9 mouse cellular contexts compared by ENCODE assay signal in genomic region chr17:27513916-27514762, GRCm38 (mm10). TPM values are rescaled to one million over a fixed set of nuclear protein-coding genes. Genes with fewer than 3 reads are reported as not detected.
DNase-seq lines count a peak whose midpoint lies in the region; ATAC-seq and TF ChIP-seq lines count a peak whose summit lies in the region.
"Had no signal": no experiment of that assay in that cellular context is flagged by ENCODE, and none has a peak within 500 bp of the region (broad histone marks: within the 10 kb centered on the region; RNA-seq: fewer than 3 reads in every experiment).

No protein-coding gene starts in this region.

- no peak overlapping the region for H3K27ac ChIP-seq in liver, embryonic 14.5 days
- H3K27ac ChIP-seq: macrophage had no signal

- no peak overlapping the region for H3K9ac ChIP-seq in liver, embryonic 14.5 days (replicated peaks)

- H3K4me2 ChIP-seq in liver, embryonic 14.5 days (ENCODE audit: low read depth), result no peak overlapping the region

- peak; percentile 56 for DNase-seq in embryo, embryonic 10 days (ENCODE audit: low spot score)
- DNase-seq in embryo, embryonic 11 days, result no peak
- DNase-seq in right cerebral cortex, adult 18-20 months, result peak; percentile 37
- DNase-seq in right cerebral cortex, postnatal 4 days, result no peak
- no peak for DNase-seq in liver, embryonic 14.5 days (ENCODE audit: low read depth in 3 of 3, low spot score in 3 of 3)
- peak; percentile 68 for DNase-seq in thymus, postnatal 4 days
- no peak for DNase-seq in spleen, postnatal 14 days (ENCODE audit: low spot score in 2 of 2)
- no peak for DNase-seq in natural killer cell, adult 2 months (ENCODE audit: low spot score in 2 of 2)

- TF ChIP-seq EP300 in liver, embryonic 14.5 days (IDR thresholded peaks at IDR 0.05; ENCODE audit: low read depth), result no peak

- H3K9me3 ChIP-seq in liver, embryonic 14.5 days (ENCODE audit: control insufficient read depth, low read length), result no peaks in the 10 kb centered on the region

- H3K4me3 ChIP-seq in liver, embryonic 14.5 days (ENCODE audit: insufficient read depth in 1 of 2, low read depth in 2 of 2, low read length in 2 of 2), result no peak overlapping the region

- H3K36me3 ChIP-seq in liver, embryonic 14.5 days (replicated peaks; ENCODE audit: control insufficient read depth, insufficient read depth, low read depth), result no peaks in the 10 kb centered on the region

- peak; percentile 37 for TF ChIP-seq CTCF in liver, embryonic 14.5 days (IDR thresholded peaks at IDR 0.05; ENCODE audit: low read depth)

- ATAC-seq in liver, embryonic 14.5 days (ENCODE audit: insufficient read depth), result no peak

- peaks cover 58% of the 10 kb centered on the region for H3K27me3 ChIP-seq in liver, embryonic 14.5 days (ENCODE audit: control insufficient read depth, insufficient read depth, low read length)

- WGBS in liver, embryonic 14.5 days (ENCODE audit: insufficient replicate concordance), result 27% methylated on average over 27 of the region's 27 CpGs

- H3K4me1 ChIP-seq in liver, embryonic 14.5 days (replicated peaks; ENCODE audit: control insufficient read depth in 2 of 2, insufficient read depth in 2 of 2, low read length in 1 of 2), result no peaks in the 10 kb centered on the region

RNA-seq across cellular contexts. Expression of gene Grm4, which starts 7.1 kb away (rescaled TPM):
- polyA plus RNA-seq in liver, embryonic 14.5 days (2012; rRNA removed), result 0.01 and 0.04 TPM in 2 replicates
- not detected in 2 replicates for polyA plus RNA-seq in liver, embryonic 14.5 days (2014; fragmentation: Nextera tagmentation; extraction: Ambion mirVana)
- polyA plus RNA-seq: macrophage had no signal

RNA-seq across cellular contexts. Expression of gene Hmga1, which starts 42.2 kb away (rescaled TPM):
- polyA plus RNA-seq in liver, embryonic 14.5 days (2012; rRNA removed), result 149 and 182 TPM in 2 replicates
- polyA plus RNA-seq in liver, embryonic 14.5 days (2014; fragmentation: Nextera tagmentation; extraction: Ambion mirVana), result 162 and 180 TPM in 2 replicates

RNA-seq across cellular contexts. Expression of gene AI413582, which starts 51.4 kb away (rescaled TPM):
- polyA plus RNA-seq in liver, embryonic 14.5 days (2012; rRNA removed), result 9.9 and 11.7 TPM in 2 replicates
- 15.2 and 18.9 TPM in 2 replicates for polyA plus RNA-seq in liver, embryonic 14.5 days (2014; fragmentation: Nextera tagmentation; extraction: Ambion mirVana)

Comparison
In these comparisons a context has a peak if more than half of its experiments do, and no peak if none do; other contexts are left out.
1. DNase-seq: peak in embryo, embryonic 10 days (single experiment), right cerebral cortex, adult 18-20 months (single experiment) and thymus, postnatal 4 days (single experiment); none in embryo, embryonic 11 days (single experiment), right cerebral cortex, postnatal 4 days (single experiment), liver, embryonic 14.5 days (0 of 3), spleen, postnatal 14 days (0 of 2) and natural killer cell, adult 2 months (0 of 2).